Mouse (Mus musculus): ENCODE data around the gene Casp12. TPM values are rescaled to one million over a fixed set of nuclear protein-coding genes. Genes with fewer than 3 reads are reported as not detected.

Casp12 gene
- total and polyA plus RNA-seq, 3 experiments: not detected

- H3K9ac ChIP-seq (ENCODE audit: control insufficient read depth, low read depth, low read length, poor library complexity, severe bottlenecking): no peak overlapping the region
- TF ChIP-seq RCOR1 (IDR thresholded peaks at IDR 0.05; ENCODE audit: low read depth, low read length) (peak; percentile 96), POLR2AphosphoS2 (IDR thresholded peaks at IDR 0.05; ENCODE audit: low read length) (no peak), TCF12 (IDR thresholded peaks at IDR 0.05; ENCODE audit: low read depth, low read length) (peak; percentile 97), SIN3A (IDR thresholded peaks at IDR 0.05; ENCODE audit: low read length) (peak; percentile 50; the same call in 1 of the 2 replicates), TAL1 (IDR thresholded peaks at IDR 0.05; ENCODE audit: low read length) (peak; percentile 76), GABPA (IDR thresholded peaks at IDR 0.05; ENCODE audit: low read depth, low read length) (no peak), ELF1 (IDR thresholded peaks at IDR 0.05; ENCODE audit: low read depth, low read length) (0 out of 2 replicates have a peak, but pooled peaks have one; percentile 24), MYB (IDR thresholded peaks at IDR 0.05; ENCODE audit: low read depth, low read length) (0 out of 2 replicates have a peak, but pooled peaks have one; percentile 30), MAX (IDR thresholded peaks at IDR 0.05; ENCODE audit: low read length) (no peak), BHLHE40 (IDR thresholded peaks at IDR 0.05; ENCODE audit: borderline replicate concordance, low read depth, low read length) (no peak; the same call in 1 of the 2 replicates), JUND (IDR thresholded peaks at IDR 0.05; ENCODE audit: low read depth, low read length) (0 out of 2 replicates have a peak, but pooled peaks have one; percentile 58), EP300 (IDR thresholded peaks at IDR 0.05; ENCODE audit: low read depth in 1 of 2, low read length in 2 of 2) (peak; percentile 96 to 97), GATA1 (IDR thresholded peaks at IDR 0.05; ENCODE audit: low read depth, low read length) (peak; percentile 96), ZKSCAN1 (IDR thresholded peaks at IDR 0.05; ENCODE audit: low read depth, low read length) (no peak), NRF1 (IDR thresholded peaks at IDR 0.05; ENCODE audit: insufficient read depth, low read depth, low read length, poor library complexity, severe bottlenecking) (no peak), NELFE (IDR thresholded peaks at IDR 0.05; ENCODE audit: low read depth, low read length) (no peak), POLR2AphosphoS5 (IDR thresholded peaks at IDR 0.05; ENCODE audit: borderline replicate concordance, low read depth, low read length) (no peak), ETS1 (IDR thresholded peaks at IDR 0.05; ENCODE audit: low read depth, low read length) (peak; percentile 62), KAT2A (conservative IDR thresholded peaks at IDR 0.05; ENCODE audit: low read depth, low read length) (0 out of 2 replicates have a peak, but pooled peaks have one; percentile 34), MAFK (IDR thresholded peaks at IDR 0.05; ENCODE audit: borderline replicate concordance, low read depth, low read length) (peak; percentile 60; the same call in 1 of the 2 replicates)
- H3K36me3 ChIP-seq (ENCODE audit: control insufficient read depth in 1 of 2, insufficient read depth in 2 of 2, low read length in 2 of 2): peaks cover 0 to 6% of the 10 kb centered on the region in 2 experiments; a peak in 2 of 4 replicates
- H3K79me2 ChIP-seq (ENCODE audit: control insufficient read depth, insufficient read depth, low read length, poor library complexity): no peaks in the 10 kb centered on the region
- no peaks in the 10 kb centered on the region for H3K27me3 ChIP-seq (ENCODE audit: control insufficient read depth in 1 of 2, insufficient read depth in 2 of 2, low read length in 2 of 2)
- H3K4me3 ChIP-seq (ENCODE audit: control insufficient read depth in 1 of 2, insufficient read depth in 1 of 2, low read depth in 2 of 2, low read length in 2 of 2): no peak overlapping the region
- H3K4me1 ChIP-seq (ENCODE audit: control insufficient read depth in 1 of 2, insufficient read depth in 2 of 2, low read length in 2 of 2): no peaks in the 10 kb centered on the region; a peak in 1 of 4 replicates
- no peak overlapping the region for H3K27ac ChIP-seq (ENCODE audit: control insufficient read depth, low read depth, low read length)
- H3K9me3 ChIP-seq (replicated peaks; ENCODE audit: insufficient read depth, low read length): no peaks in the 10 kb centered on the region
- peak; percentile 86 for DNase-seq (ENCODE audit: low read depth, low spot score)
These were observed 2.1 kb upstream of the Casp12 start for GRCm38 (mm10) chr9:5343092-5343491.

GRCm38 (mm10) chr9:5344090-5344489 is 1.1 kb upstream of the Casp12 start:
- no peak for TF ChIP-seq NRF1 (IDR thresholded peaks at IDR 0.05; ENCODE audit: insufficient read depth, low read depth, low read length, poor library complexity, severe bottlenecking)
- no peak for TF ChIP-seq ELF1 (IDR thresholded peaks at IDR 0.05; ENCODE audit: low read depth, low read length)
- TF ChIP-seq CHD1 (IDR thresholded peaks at IDR 0.05; ENCODE audit: low read depth, low read length): no peak
- no peak for TF ChIP-seq TCF12 (IDR thresholded peaks at IDR 0.05; ENCODE audit: low read depth, low read length)
- TF ChIP-seq SIN3A (IDR thresholded peaks at IDR 0.05; ENCODE audit: low read length): no peak
- TF ChIP-seq MAZ (IDR thresholded peaks at IDR 0.05; ENCODE audit: low read depth, low read length): no peak
- no peak for TF ChIP-seq KAT2A (conservative IDR thresholded peaks at IDR 0.05; ENCODE audit: low read depth, low read length)
- no peak for TF ChIP-seq EP300 (IDR thresholded peaks at IDR 0.05; ENCODE audit: low read depth in 1 of 2, low read length in 2 of 2)
- no peak for TF ChIP-seq MYC (IDR thresholded peaks at IDR 0.05; ENCODE audit: low read depth, low read length)
- TF ChIP-seq SMC3 (IDR thresholded peaks at IDR 0.05; ENCODE audit: low read depth, low read length): no peak
- TF ChIP-seq ETS1 (IDR thresholded peaks at IDR 0.05; ENCODE audit: low read depth, low read length): no peak
- TF ChIP-seq HCFC1 (IDR thresholded peaks at IDR 0.05; ENCODE audit: low read depth, low read length): no peak
- TF ChIP-seq MXI1 (IDR thresholded peaks at IDR 0.05; ENCODE audit: low read depth, low read length): no peak
- TF ChIP-seq POLR2AphosphoS5 (IDR thresholded peaks at IDR 0.05; ENCODE audit: borderline replicate concordance, low read depth, low read length): no peak
- TF ChIP-seq NELFE (IDR thresholded peaks at IDR 0.05; ENCODE audit: low read depth, low read length): no peak
- TF ChIP-seq USF1 (IDR thresholded peaks at IDR 0.05; ENCODE audit: low read depth, low read length): no peak
- TF ChIP-seq POLR2A (IDR thresholded peaks at IDR 0.05; ENCODE audit: control insufficient read depth in 1 of 2, insufficient read depth in 1 of 2, low read depth in 1 of 2, low read length in 2 of 2, poor library complexity in 1 of 2): no peak

More at GRCm38 (mm10) chr9:5344090-5344489, 1.1 kb upstream of the Casp12 start:
- H3K27me3 ChIP-seq (ENCODE audit: control insufficient read depth in 1 of 2, insufficient read depth in 2 of 2, low read length in 2 of 2): no peaks in the 10 kb centered on the region
- no peaks in the 10 kb centered on the region for H3K79me2 ChIP-seq (ENCODE audit: control insufficient read depth, insufficient read depth, low read length, poor library complexity)
- no peaks in the 10 kb centered on the region for H3K9me3 ChIP-seq (replicated peaks; ENCODE audit: insufficient read depth, low read length)
- peaks cover 0 to 6% of the 10 kb centered on the region in 2 experiments; a peak in 2 of 4 replicates for H3K36me3 ChIP-seq (ENCODE audit: control insufficient read depth in 1 of 2, insufficient read depth in 2 of 2, low read length in 2 of 2)
- H3K4me3 ChIP-seq (ENCODE audit: control insufficient read depth in 1 of 2, insufficient read depth in 1 of 2, low read depth in 2 of 2, low read length in 2 of 2): no peak overlapping the region
- no peak overlapping the region for H3K27ac ChIP-seq (ENCODE audit: control insufficient read depth, low read depth, low read length)
- no peak for DNase-seq (ENCODE audit: low read depth, low spot score)
- no peak overlapping the region for H3K9ac ChIP-seq (ENCODE audit: control insufficient read depth, low read depth, low read length, poor library complexity, severe bottlenecking)
- no peaks in the 10 kb centered on the region; a peak in 1 of 4 replicates for H3K4me1 ChIP-seq (ENCODE audit: control insufficient read depth in 1 of 2, insufficient read depth in 2 of 2, low read length in 2 of 2)

All from MEL (cell line).